Mouse (Mus musculus) liver, embryonic 14.5 days (tissue): Measurements from ENCODE around the gene Kat7.

Experiments
- CTCF ChIP-seq: IDR thresholded peaks from 2 replicates; pipeline ENCODE4 v1.5.1; 2016; ENCODE audit warnings: antibody characterized with exemption, low read depth, control low read depth
- EP300 ChIP-seq: IDR thresholded peaks from 2 replicates; pipeline ENCODE4 v1.6.1; 2016; ENCODE audit warnings: antibody characterized with exemption, low read depth

DNA sequence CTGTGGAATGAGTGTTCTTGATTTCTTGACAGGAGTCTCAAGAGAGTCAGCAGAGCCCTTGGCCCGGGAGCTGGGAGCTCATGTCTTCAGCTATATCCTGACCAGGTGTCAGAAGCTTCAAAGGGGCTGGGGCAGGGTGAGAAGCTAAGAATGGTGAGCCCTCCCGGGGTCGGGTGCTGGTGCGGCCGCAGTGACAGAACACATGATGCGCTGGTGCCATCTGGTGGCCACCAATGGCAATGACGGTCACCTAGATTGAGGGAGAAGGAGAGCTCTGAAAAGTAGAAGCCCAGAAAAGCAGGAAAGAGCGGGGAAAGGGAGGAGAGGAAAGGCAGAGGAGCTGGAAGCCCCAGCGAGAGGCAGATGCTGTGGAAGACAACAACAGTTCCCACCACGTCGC lies 58.8 kb downstream of the Kat7 start:
- no peak for TF ChIP-seq EP300
- TF ChIP-seq CTCF = peak; percentile 94
